Mouse (Mus musculus) megakaryocyte progenitor cell, adult 5-6 weeks (primary cell): ENCODE data around the gene Snx32. TPM values are rescaled to one million over a fixed set of nuclear protein-coding genes. Genes with fewer than 3 reads are reported as not detected.

Experiments used
- ATAC-seq: replicated peaks from 2 replicates; pipeline ENCODE4 v1.8.0; 2016; ENCODE audit warnings: mild to moderate bottlenecking, moderate TSS enrichment, inconsistent platforms; ENCODE audit not compliant: poor library complexity
- total RNA-seq, 2 experiments: library from RNA; stranded (forward) in 1 of 2; stranded (reverse) in 1 of 2; fragments of 157-497, 149-512 nt in 1 of 2; fragments of 200-1000 nt in 1 of 2; gene quantifications; 2 replicates each; pipeline versions ENCODE4 v1.2.3 to v1.2.4; 2015 to 2017

The Snx32 gene
- total RNA-seq (2015) (0.73 and 2.8 TPM in 2 replicates), total RNA-seq (2017) (1.7 and 1.9 TPM in 2 replicates)

DNA sequence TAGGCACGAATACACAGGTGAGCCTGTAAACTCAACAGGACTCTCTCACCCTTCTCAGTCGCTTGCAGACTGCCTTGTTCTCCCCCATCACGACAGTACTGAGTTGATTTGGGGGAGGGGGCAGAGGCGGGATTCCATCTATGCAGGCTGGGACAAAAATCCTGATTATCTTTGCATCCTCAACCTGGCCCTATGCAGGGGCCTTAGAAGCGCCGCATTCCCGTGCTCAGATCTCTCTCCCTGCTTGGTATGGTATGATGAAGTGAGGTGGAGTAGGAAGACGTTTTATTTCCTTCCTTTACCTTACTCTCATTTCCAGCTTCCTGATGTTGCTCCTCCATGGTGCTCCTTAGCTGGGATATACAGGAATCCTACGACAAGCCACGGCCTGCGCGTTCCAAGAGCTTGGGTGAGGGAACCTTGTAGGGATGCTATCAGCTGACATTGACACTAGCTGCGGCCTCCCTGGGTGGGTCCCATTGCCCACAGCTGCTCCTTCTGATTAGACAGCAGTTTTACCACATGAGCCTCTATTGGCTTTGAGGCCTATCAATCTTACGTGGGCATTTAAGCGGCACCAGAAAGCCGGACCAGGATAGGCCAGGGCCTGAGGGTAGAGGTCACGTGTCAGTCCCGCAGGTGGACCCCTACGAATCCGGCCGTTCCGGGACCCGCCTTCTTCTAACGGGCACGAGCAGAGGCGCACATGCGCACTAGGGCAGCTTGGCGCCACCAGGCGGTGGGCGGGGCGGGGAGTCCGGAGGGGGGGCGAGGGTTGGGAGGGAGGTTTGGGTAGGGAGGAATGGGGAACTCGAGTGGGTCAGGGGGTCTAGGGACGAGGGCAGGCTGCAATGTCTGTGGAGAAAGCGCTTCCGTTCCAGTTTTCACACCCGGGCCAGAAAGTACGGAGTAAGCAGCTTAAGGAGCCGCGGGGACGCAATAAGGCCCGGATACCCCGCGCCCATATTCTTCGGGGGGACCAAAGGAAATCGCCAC lies at the start of gene Snx32:
Gene Snx32, minus strand, starts transcription at position 508 of the 996 bp plus-strand sequence.
- ATAC-seq: peak; percentile 94

DNA sequence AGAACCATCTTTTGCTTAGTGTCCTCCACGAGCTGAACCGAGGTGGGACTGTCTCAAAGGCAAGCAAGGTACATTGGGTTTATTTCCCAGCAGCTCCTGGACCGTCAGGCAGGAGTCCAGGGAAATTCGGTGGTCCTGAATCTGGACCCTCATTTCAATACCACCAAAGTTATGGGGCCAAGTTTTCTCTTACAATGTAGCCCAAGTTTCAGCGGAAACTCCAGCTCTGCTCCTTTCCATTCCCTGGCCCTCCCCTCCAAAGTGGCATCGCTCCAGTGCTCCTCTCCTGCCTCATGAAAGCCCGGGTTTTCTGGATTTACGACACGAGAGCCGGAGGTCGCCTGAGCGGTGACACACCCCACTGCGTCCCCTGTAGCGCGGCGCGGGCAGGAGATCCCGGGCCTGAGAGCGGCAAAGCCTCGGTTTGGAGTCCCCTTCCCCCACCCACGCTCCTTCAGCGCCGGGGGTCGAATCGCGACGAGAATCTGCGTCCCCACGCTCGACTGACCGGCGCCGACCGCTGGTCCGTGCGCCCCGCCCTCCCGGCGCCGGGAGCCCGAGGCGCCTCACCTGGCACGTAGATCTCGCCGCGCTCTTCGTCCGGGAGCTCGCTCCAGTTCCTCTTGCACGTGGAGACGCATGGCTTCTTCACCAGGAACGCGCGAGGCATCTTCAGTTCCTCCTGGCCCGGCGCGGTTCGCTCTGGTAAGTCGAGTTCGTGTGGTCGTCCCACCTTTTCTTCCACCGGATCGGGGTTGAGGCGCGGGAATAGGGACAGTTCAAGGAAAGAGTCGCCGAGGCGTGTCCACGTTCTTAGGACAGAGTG lies 49.5 kb upstream of the Snx32 start:
- no peak for ATAC-seq

GRCm38 (mm10) chr19:5559229-5559628 lies 48.9 kb upstream of the Snx32 start:
- no peak for ATAC-seq

GRCm38 (mm10) chr19:5558770-5559169 lies 48.4 kb upstream of the Snx32 start:
- ATAC-seq: no peak

- ATAC-seq: no peak
Observed at GRCm38 (mm10) chr19:5558169-5558568, 47.8 kb upstream of the Snx32 start.

DNA sequence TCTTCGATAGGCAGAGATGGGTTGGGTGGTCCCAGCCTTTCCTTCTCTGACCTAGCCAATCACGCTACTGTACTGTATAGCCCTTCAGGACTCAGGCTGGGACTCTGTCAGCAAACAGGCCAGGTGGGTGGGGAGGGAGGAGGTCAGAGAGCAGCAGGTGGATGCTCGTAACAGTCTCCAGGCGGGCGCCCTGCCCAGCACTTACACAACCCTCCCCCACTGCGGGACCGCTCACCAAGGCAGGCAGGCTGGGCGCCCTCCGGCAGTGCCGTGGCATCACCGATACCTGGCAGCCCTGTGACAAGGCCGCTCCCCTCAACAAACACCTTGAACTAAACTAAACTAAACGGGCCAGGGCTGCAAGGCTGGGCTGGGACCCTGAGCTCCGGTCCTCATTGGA lies 43.9 kb upstream of the Snx32 start:
- no peak for ATAC-seq

GRCm38 (mm10) chr19:5553802-5554201 lies 43.5 kb upstream of the Snx32 start:
- ATAC-seq: no peak

GRCm38 (mm10) chr19:5547471-5548056 lies 37.2 kb upstream of the Snx32 start:
- ATAC-seq: no peak

- ATAC-seq: no peak
Observed at GRCm38 (mm10) chr19:5544031-5544430, 33.7 kb upstream of the Snx32 start.

DNA sequence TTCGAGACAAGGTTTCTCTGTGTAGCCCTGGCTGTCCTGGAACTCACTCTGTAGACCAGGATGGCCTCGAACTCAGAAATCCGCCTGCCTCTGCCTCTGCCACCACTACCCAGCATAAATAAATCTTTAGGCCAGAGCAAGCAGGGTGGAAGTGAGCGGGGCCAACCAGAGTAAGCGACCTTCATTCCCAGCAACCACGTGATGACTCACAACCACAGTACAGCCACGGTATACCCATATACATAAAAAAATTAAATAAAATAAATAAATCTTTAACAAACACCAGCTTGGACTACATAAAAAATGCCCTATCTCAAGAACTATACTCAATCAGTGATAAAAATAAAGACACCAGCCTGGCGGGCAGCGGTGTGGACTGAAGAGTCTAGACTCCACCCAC lies 33.0 kb upstream of the Snx32 start:
- no peak for ATAC-seq

- no peak for ATAC-seq
Observed at GRCm38 (mm10) chr19:5538786-5539185, 28.4 kb upstream of the Snx32 start.

DNA sequence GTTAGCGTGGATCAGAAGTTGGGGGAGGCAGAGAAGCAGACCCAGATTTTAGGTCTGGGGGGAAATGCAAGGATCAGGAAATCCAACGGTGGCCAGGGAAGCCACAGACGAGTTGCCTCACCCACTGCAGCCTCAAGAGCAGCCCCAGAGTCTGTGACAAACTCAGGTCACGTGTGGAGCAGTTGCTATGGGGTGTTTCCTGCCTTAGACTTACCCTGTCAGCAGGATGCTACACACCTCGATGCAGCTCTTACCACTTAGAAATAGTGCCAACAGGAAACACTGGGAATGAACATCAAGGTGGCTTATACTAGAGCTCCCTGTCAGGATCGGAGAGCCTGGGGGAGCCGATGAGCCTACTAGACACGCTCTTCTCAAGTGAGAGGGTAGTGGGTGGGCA lies 22.2 kb upstream of the Snx32 start:
- ATAC-seq: no peak

DNA sequence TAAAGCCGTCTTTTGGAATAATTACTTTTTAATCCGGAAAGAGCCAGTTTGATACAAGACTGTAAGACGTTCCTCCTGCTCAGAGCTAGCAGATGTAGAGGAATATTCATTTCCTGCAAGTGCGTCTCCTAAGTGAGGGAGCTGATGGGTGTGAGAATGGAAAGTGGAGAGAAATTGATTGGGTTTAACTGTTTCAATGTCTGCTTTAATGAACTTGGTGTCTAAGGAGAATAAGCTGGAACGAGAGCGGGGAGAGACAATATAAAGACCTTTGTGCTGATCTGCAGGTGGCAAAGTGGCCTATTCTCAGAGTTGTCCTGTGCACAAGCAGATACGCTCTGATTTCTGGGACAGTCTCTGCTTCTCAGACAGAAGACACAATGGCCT lies 19.8 kb upstream of the Snx32 start:
- no peak for ATAC-seq

DNA sequence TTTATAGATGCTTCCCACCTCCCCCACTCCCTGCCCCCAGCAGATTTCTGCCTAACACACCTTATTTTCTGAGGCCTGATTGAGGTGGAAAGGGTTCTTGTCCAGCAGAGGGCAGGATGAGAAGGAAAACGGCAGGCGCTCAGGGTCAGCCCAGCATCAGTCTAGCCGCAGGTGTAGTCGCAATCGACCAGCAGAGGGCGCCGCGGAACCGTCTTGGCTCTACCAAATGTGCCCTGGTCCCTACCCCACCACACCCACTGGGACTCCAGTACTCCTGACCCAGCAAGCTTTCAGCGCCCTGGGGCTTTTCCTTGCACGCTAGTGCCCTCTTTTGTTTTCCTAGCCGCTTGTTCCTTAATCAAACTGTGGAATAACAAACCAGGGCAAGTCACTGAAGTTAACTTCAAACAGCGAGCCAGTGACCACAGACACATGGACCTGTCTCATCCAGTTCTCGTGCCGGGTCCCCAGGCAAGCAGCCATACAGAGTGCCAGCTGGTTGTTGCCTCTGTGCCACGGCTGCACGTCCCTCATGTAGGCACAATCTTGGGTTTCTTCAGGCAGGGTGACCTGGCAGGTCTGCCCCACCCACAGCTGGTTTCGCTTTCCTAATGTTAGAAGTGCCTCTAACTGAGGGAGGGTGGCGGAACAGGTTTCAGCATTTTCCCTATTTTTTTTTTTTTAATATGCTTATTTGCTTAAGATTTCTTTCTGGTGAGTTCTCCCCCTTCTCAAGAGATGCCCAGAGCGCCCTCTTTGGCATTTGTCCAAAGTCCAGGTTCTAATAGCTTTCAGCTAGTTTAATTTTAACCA lies 19.2 kb upstream of the Snx32 start:
- ATAC-seq: peak; percentile 100

DNA sequence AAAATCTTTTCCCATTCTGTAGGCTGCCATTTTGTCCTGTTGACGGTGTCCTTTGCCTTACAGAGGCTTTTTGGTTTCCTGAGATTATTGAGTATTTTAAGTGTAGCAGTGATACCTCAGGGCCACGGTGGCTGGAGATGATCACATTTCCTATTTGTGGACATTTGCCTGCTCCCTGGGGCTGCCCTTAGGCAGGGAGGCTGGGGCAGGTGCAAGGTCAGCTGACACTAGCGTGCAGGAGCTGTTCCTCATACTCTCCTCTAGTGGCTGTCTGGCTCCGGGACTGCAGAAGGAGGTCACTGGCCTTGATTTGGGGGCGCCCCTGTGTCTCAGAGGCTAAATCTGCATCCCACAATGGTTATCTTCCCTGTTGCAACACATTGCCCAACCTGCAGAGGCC lies 14.9 kb upstream of the Snx32 start:
- ATAC-seq: no peak

- ATAC-seq: no peak
Observed at GRCm38 (mm10) chr19:5518721-5519120, 8.4 kb upstream of the Snx32 start.

GRCm38 (mm10) chr19:5516906-5517505 lies 6.7 kb upstream of the Snx32 start:
- no peak for ATAC-seq

GRCm38 (mm10) chr19:5515840-5516777 lies 5.8 kb upstream of the Snx32 start:
- ATAC-seq: peak; percentile 47

DNA sequence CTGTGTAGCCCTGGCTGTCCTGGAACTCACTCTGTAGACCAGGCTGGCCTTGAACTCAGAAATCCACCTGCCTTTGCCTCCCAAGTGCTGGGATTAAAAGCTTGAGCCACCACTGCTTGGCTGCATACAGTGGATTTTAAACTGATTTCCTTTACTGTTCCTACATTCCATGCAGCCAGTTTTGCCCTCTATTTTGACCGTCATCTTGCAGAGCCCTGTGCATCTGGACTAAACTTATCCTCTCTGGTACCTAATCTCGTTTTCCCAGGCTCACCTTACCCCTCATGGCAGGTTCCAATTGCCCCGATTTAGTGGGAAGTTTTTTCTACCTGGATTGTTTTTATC lies 2.6 kb upstream of the Snx32 start:
- no peak for ATAC-seq
